Mouse (Mus musculus) fibroblast of lung, adult 2 months (primary cell): ENCODE measurements at regions not wholly inside any gene's neighbourhood (a gene's known extent, or its start where the extent isn't known, plus 50 kb on each side); places are given as distances from the start of the nearest gene placed in this dataset.
"Not testable (repeated sequence)": the region's sequence is repeated elsewhere in the genome, so short reads cannot be mapped to it uniquely, and the experiment has no call there.

Source experiments
- DNase-seq: peaks from one replicate; pipeline ENCODE4 v3.0.0-alpha.2; 2011; ENCODE audit warnings: low read depth

- no peak for DNase-seq
Observed at GRCm38 (mm10) chr13:107588399-107589002, 455.7 kb upstream of the Smim15 start.

DNA sequence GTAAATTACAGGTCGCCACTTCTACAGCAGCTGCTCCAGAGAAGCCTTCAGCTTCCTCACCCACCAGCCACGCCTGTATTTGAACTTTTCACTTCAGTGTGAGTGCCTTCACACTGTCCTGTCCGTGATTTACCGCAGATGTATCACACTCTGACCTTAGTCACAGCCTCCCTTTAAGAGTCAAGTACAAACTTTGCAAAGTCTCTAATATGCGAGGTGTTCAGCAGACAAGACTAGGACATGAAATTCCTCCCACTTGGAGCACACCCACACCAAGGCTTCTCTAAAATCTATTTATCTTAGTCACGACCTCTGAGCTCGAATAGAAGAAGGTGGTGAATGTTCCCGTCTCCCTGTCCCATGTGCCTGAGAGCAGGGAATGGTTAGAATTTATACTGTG, 456.6 kb upstream of the Smim15 start:
- no peak for DNase-seq

DNA sequence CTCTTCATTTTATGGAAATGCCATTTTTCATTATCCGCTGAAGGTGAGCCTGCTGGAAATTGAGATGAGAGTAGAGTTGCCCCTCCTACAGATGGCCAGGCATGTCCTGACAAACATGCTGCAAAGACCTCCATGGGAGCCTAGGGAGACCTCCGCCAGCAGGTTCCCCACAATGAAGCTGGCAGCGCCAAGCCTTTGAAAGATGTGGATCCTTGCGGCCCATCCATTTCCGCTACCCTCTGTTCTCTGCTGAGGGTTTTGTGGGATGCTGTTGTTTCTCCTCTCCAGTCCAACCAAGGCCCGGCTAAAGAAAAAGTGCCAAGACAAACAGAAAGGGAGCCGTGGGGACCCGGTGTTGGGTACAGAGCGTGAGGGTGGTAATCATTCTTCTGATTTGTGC, 458.3 kb upstream of the Smim15 start:
- no peak for DNase-seq

GRCm38 (mm10) chr13:107585353-107585752, 458.9 kb upstream of the Smim15 start:
- no peak for DNase-seq

- no peak for DNase-seq
Observed at GRCm38 (mm10) chr13:107578968-107579367, 465.3 kb upstream of the Smim15 start.

DNA sequence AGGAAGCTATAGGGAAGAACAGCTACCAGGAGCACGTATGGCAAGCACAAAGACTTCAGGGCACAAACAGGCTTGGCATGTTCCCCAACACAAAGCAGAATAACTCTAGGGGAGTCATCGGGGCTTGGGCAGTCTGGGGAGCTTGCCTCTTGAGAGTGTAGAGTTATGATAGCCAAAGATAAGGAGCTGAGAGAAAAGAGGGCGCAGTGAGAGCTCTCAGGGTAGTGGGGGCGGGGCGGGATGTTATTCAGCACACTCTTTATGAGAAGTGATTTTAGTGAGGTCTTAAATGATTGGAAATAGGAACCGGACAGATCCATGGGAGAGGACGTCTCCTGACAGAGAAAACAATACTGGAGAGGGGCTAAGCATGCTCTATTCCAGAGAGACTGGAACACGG, 466.4 kb upstream of the Smim15 start:
- DNase-seq: no peak

GRCm38 (mm10) chr13:107577272-107577671, 467.0 kb upstream of the Smim15 start:
- DNase-seq: no peak

- no peak for DNase-seq
Observed at GRCm38 (mm10) chr13:107576701-107577100, 467.5 kb upstream of the Smim15 start.

DNA sequence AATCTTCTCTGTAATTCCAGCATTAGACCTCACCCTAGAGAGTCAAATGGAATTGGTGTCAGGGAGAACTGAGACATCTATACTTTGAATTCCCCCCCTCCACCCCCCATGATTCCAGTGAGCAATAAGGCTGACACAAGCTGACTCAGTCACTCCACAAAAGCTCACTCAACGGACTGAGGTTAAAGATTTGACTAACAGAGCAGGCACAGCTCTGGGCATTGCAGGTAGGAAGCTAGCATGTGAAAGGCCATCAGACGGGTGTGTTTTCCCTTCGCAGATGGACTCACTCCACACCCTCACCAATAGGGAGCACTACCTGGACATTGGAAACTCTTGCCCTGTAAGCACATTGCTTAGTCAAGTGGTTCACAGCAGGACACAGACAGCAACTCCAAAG, 469.2 kb upstream of the Smim15 start:
- no peak for DNase-seq

DNA sequence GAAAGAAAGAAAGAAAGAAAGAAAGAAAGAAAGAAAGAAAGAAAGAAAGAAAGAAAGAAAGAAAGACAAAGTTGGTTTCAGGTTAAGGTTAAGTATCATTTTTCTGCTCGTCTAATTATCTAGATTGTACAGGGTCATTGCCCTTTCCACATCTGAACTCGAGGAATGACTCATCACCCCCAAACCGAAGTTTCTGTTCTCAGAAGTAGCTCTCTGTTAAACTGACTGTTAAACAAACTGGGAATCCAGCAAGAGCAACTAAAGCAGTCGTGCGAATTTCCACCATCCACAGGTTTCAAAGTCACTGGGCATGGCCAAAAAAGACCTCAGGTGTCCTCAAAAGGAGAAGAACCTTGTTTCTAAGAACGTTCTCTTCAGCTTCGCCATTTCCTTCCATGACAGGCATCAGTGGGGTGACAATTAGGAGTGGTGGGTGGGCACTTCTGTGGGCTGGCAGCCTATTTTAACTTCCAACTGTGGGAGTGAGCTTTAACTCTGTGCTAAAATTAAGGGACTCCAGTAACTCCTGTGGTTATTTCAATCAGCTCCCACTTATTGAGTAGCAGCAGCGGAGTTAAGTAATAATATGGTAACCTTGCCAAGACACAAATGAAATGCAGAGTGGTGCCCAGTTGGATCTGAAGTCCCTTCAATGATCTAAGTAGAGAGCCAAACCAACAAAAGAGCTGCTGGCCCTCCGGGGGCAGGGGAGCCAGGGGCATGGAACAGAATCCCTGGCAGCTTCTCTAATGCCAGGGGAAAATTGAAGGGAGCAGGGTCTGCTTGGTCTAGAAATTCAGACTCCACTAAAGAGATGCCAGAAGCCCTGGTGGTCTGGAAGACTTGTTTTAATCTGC, 470.5 kb upstream of the Smim15 start:
- DNase-seq: no peak

GRCm38 (mm10) chr13:107571539-107571938, 472.7 kb upstream of the Smim15 start:
- DNase-seq: no peak

GRCm38 (mm10) chr13:107569477-107569876, 474.8 kb upstream of the Smim15 start:
- no peak for DNase-seq

- DNase-seq: no peak
Observed at GRCm38 (mm10) chr13:107568701-107569121, 475.5 kb upstream of the Smim15 start.

GRCm38 (mm10) chr13:107562463-107562862, 481.8 kb upstream of the Smim15 start:
- DNase-seq: no peak

DNA sequence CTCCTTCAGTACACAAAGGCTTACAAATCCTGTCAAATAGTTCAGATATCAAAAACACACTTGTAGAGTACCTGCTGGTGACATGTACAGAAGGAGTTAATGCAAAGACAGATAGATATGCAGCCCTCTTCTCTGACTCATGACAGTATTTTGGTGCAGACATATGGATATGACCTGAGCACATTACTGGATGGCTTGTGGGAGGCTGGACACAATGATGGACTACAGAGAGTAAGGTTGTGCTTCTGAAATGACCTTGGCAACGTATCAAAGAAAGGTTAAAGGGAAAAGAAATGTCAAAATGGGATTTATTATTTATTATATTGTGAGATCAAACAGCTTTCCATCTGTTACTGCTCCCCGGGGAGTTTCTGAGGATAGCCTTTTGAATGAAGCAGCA, 482.7 kb upstream of the Smim15 start:
- DNase-seq: no peak

DNA sequence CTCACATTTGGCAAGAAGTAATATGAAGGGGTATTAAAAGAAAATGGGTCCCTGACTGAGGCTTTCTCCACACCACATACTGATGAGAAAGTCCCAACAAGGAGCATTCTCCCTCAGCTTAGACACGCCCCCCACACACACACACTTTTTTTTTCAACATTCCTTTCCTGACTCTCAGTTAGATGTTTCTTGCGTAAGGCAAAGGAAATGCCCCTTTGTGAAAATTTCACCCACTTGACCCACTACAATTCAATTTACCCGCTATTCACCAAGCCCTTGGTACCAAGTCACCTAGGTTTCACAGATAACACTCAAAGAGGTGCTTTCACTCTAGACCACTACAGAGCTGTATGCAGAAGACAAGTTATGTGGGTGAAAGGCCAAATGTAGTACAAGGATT, 488.3 kb upstream of the Smim15 start:
- no peak for DNase-seq

GRCm38 (mm10) chr13:107554091-107554490, 490.2 kb upstream of the Smim15 start:
- DNase-seq: no peak

GRCm38 (mm10) chr13:107552165-107552564, 492.1 kb upstream of the Smim15 start:
- DNase-seq: no peak

- DNase-seq: not testable (repeated sequence)
Observed at GRCm38 (mm10) chr13:107549995-107550394, 494.3 kb upstream of the Smim15 start.

GRCm38 (mm10) chr13:107547073-107547472, 497.2 kb upstream of the Smim15 start:
- DNase-seq: no peak

- DNase-seq: no peak
Observed at GRCm38 (mm10) chr13:107546181-107546900, 497.9 kb upstream of the Smim15 start.

DNA sequence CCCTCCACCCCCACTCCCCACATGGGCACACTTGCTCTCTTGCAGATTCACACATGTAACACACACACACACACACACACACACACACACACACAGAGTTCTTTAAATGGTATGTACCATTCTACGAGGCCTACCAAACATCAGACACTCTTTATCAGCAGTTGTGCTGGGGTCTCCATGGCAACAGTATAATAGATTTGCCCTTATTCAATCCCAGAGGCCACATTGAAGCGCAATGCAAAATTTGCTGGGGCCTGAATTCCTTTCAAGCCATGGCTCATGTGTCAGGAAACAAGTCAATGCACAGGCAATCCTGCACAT, 502.7 kb upstream of the Smim15 start:
- DNase-seq: no peak
